Mouse (Mus musculus): ENCODE results near the gene Sdr39u1.

DNA sequence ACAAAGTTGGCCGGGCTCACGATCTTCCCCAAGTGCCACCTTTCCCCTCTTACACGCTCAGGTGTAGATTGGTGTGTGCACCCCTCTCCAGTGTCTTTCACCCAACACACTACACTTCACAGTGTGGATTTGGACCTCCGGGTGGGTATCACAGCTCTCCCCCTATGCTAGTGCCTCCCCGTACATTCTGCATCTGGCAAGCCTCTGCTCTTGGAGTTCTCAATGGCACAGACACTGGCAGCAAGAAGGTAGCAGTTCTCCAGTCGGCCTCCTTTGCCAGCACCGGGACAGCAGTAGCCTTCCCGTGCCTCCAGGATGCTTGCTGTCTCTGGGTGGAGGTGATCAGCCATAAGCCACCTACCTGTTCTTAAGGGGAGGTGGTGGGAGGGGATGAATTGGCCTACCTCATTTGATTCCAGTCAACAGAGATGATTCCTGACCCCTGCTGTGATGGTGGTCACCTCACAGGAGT lies 26.8 kb downstream of the Sdr39u1 start:
- TF ChIP-seq POLR2A (IDR thresholded peaks at IDR 0.05; ENCODE audit: borderline replicate concordance, insufficient read depth, low read length), result no peak
- TF ChIP-seq CTCF (IDR thresholded peaks at IDR 0.05; ENCODE audit: borderline replicate concordance, insufficient read depth, low read depth, low read length), result 0 out of 2 replicates have a peak, but pooled peaks have one; percentile 3

Measured in cerebellum, adult 2 months (tissue).